Mouse (Mus musculus) lung, embryonic 16.5 days (tissue): Measurements from ENCODE around the gene Cfap73. TPM values are rescaled to one million over a fixed set of nuclear protein-coding genes. Genes with fewer than 3 reads are reported as not detected.

ENCODE experiments used
- ATAC-seq: fragments of 200-750 bp; cut with Nextera tagmentation; 2 replicates; pipeline ENCODE4 v1.8.0; 2017; ENCODE audit warnings: low read depth, mild to moderate bottlenecking, moderate library complexity
- H3K27ac ChIP-seq: fragments of 300-500 bp; sonication (generic); 2 replicates; pipeline ENCODE4 v1.5.1; 2014; ENCODE audit warnings: mild to moderate bottlenecking, control low read depth, low read length
- H3K27me3 ChIP-seq: fragments of 300-500 bp; sonication (generic); 2 replicates; pipeline ENCODE4 v1.6.1; 2014; ENCODE audit warnings: low read depth, low read length, mixed read lengths; ENCODE audit not compliant: control insufficient read depth, insufficient read depth
- H3K36me3 ChIP-seq: fragments of 300-500 bp; sonication (generic); 2 replicates; pipeline ENCODE4 v1.6.1; 2014; ENCODE audit warnings: low read length; ENCODE audit not compliant: control insufficient read depth, insufficient read depth
- H3K4me1 ChIP-seq: fragments of 300-500 bp; sonication (generic); replicated peaks from 2 replicates; pipeline ENCODE4 v1.6.1; 2014; ENCODE audit warnings: low read length, mixed read lengths; ENCODE audit not compliant: control insufficient read depth, insufficient read depth
- H3K4me2 ChIP-seq: fragments of 300-500 bp; sonication (generic); 2 replicates; pipeline ENCODE4 v1.6.1; 2014; ENCODE audit warnings: low read depth, low read length, control low read depth
- H3K4me3 ChIP-seq: fragments of 300-500 bp; sonication (generic); 2 replicates; pipeline ENCODE4 v1.5.1; 2014; ENCODE audit warnings: mild to moderate bottlenecking, low read length, control low read depth
- H3K9ac ChIP-seq: fragments of 300-500 bp; sonication (generic); 2 replicates; pipeline ENCODE4 v1.6.1; 2014; ENCODE audit warnings: low read length, control low read depth
- H3K9me3 ChIP-seq: fragments of 300-500 bp; sonication (generic); 2 replicates; pipeline ENCODE4 v1.6.1; 2016; ENCODE audit warnings: low read length; ENCODE audit not compliant: control insufficient read depth
- WGBS: fragments of 180-500 bp; shearing (Covaris S2); extraction: QIAGEN DNeasy Blood & Tissue Kit; methylation state at CpG from one replicate; pipeline ENCODE4 v1.1.7; 2014; 5-methylcytosine and 5-hydroxymethylcytosine counted together
- polyA plus RNA-seq: library from polyadenylated mRNA; unstranded; fragments of >200 nt; fragmentation: Nextera tagmentation; extraction: Ambion mirVana; gene quantifications from 2 replicates; pipeline ENCODE4 v1.2.1, GENCODE M21; 2015

The Cfap73 gene
- polyA plus RNA-seq, 1 experiment from 2014 or later, result 0.94 TPM

DNA sequence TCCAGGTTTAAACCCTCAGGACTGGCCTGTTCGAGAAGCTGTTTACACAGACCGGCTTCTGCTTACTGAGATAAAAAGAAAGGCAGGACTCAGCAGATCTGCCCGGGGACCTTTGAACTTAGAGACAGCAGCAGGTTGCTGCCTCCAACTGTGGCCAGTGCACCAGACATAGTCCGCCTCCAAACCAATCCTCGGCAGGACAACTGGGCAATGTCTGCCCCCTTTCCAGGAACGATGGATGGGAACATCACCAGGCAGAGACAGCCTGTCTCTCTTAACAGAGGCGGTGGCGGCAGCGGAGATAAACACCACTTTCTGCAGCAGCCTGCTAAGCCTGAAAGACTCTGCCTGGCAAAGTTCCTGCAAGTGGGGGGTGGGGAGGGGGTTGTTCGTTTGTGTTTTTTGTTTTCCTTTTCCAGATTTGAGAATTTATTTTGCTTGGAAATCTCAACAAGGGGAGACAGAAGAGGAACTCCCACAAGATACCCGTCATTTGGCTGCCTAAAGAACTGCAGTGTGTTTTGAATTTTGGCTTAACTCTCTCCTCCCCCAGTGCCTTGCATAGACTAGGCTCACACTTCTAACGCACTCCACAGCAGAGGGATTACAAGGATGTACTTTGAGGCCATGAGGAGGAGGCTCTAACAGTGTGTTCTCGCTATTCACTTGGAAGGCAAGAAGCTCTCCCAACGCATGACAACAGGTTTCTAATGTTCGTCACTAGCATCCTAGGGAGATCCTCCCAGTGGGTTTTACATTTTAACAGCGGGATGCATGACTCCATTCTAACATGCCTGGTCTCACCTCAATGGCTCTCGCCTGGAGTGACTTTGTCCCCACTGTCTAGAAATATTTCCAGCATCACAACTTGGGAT, 47.1 kb downstream of the Cfap73 start:
- no peak for ATAC-seq
- 9% methylated on average over 17 of the region's 17 CpGs for WGBS
- Histone ChIP-seq H3K9ac (peak overlapping the region; percentile 87), H3K36me3 (peaks cover 17% of the 10 kb centered on the region), H3K4me2 (peak overlapping the region; percentile 95), H3K9me3 (no peaks in the 10 kb centered on the region; the same call in 1 of the 2 replicates), H3K4me1 (peaks cover 22% of the 10 kb centered on the region), H3K27ac (peak overlapping the region; percentile 31), H3K27me3 (no peaks in the 10 kb centered on the region), H3K4me3 (peak overlapping the region; percentile 91)

DNA sequence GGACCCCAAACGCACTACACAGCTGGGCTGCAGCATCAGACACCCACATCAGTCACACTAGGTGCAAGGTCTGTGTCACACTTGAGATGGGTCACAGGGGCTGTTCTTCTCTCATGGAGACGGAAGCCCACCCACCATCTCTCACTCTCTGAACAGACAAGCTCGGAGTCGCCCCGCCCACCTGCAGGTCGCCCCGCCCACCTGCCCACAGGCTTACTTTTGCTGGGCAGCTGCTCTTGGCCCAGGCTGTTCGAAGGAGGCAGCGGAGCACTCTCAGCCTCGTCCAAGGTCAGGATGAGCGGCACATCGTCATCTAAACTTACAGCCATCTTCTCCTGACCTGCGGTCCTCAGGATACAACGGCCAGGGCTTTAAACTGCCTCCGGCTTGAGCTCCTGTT, 49.1 kb downstream of the Cfap73 start:
- Histone ChIP-seq H3K27ac (no peak overlapping the region), H3K4me3 (no peak overlapping the region), H3K4me2 (no peak overlapping the region), H3K9ac (no peak overlapping the region), H3K27me3 (no peaks in the 10 kb centered on the region), H3K36me3 (peaks cover 17% of the 10 kb centered on the region), H3K9me3 (no peaks in the 10 kb centered on the region), H3K4me1 (peaks cover 22% of the 10 kb centered on the region)
- ATAC-seq, result no peak
- 50% methylated on average over 15 of the region's 15 CpGs for WGBS

DNA sequence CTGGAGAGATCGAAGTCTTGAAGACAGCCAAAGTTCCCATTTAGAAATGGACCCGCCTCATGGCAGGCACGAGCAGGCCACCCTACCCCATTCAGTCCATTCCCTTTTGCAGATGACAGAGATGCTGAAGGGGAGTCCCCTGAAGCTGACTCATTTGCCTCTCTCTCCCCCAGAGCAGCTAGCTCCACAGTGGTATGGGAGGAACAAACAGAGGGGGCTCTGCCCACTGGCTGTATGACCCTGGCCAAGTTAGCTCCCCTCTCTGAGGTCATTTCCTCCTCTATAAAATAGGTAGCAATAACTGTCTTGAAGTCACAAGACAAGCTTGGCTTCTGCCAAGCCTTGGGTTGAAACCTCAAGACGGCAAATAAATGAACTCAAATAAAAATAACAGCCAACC, 50.5 kb downstream of the Cfap73 start:
- ATAC-seq, result no peak
- WGBS, result 84% methylated on average over 4 of the region's 4 CpGs
- peaks cover 17% of the 10 kb centered on the region for H3K36me3 ChIP-seq
- no peak overlapping the region for H3K27ac ChIP-seq
- no peak overlapping the region for H3K9ac ChIP-seq
- H3K4me2 ChIP-seq, result no peak overlapping the region
- no peaks in the 10 kb centered on the region for H3K27me3 ChIP-seq
- H3K9me3 ChIP-seq, result no peaks in the 10 kb centered on the region
- peaks cover 33% of the 10 kb centered on the region for H3K4me1 ChIP-seq
- H3K4me3 ChIP-seq, result no peak overlapping the region

DNA sequence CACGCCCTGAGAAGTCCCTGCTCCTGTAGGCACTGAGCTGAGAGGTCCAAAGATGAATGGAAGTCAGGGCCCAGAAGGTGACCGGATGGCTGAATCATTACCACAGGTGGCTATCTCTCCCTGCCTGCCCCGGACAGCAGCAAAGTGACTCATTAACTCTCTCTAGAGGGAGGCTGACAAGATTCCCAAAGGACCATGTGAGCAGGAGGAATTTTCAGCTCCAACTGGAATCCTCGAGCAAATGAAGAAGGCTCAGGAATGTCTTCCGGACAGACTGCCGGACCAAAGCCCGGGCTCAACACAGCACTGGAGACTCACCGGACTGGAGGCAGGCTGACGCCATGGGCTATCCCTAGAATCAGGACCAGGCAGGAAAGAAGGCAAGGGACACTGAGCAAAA, 52.0 kb downstream of the Cfap73 start:
- Histone ChIP-seq H3K9ac (no peak overlapping the region), H3K4me2 (no peak overlapping the region), H3K9me3 (no peaks in the 10 kb centered on the region), H3K36me3 (peaks cover 17% of the 10 kb centered on the region), H3K4me3 (no peak overlapping the region), H3K27ac (no peak overlapping the region), H3K4me1 (peaks cover 32% of the 10 kb centered on the region), H3K27me3 (no peaks in the 10 kb centered on the region)
- WGBS, result 71% methylated on average over 9 of the region's 9 CpGs
- no peak for ATAC-seq

DNA sequence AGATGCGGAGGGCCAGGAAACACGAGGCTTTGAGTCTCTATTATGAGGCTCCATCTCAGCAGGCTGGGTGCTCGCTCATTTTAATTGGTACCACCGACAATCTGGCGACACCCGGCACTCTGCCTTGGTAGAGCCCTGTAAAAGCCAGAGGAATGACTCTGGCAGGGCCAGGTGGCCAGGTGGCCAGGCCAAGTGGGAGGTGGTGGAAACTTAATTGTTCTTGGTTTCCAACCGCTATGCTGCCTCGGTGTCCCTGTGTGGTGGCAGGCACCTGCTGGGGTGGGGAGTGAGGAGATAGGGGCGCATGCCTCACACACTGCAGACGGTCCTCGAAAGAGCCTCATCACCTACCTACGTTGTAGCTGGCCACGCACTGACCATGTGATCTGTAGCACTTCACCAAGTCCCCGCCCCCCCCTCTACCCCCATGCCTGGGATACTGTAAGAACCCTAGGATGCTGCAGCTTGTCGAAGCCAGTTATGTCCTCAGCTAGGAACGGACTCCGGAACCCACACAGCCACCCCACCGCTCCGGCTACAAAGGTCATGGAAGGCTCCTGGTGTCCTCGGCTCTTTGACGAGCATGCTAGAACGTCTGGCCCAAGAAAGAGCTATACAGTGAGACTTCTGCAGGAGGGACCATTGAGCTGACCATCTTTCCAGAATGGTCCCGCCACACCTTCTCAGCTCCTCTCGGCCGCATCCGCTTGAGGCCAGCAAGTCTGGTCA, 54.0 kb downstream of the Cfap73 start:
- Histone ChIP-seq H3K4me2 (no peak overlapping the region), H3K27ac (no peak overlapping the region), H3K36me3 (peaks cover 16% of the 10 kb centered on the region), H3K27me3 (no peaks in the 10 kb centered on the region), H3K9me3 (no peaks in the 10 kb centered on the region), H3K9ac (no peak overlapping the region), H3K4me1 (peaks cover 22% of the 10 kb centered on the region), H3K4me3 (no peak overlapping the region)
- ATAC-seq, result no peak
- WGBS, result 89% methylated on average over 26 of the region's 26 CpGs

DNA sequence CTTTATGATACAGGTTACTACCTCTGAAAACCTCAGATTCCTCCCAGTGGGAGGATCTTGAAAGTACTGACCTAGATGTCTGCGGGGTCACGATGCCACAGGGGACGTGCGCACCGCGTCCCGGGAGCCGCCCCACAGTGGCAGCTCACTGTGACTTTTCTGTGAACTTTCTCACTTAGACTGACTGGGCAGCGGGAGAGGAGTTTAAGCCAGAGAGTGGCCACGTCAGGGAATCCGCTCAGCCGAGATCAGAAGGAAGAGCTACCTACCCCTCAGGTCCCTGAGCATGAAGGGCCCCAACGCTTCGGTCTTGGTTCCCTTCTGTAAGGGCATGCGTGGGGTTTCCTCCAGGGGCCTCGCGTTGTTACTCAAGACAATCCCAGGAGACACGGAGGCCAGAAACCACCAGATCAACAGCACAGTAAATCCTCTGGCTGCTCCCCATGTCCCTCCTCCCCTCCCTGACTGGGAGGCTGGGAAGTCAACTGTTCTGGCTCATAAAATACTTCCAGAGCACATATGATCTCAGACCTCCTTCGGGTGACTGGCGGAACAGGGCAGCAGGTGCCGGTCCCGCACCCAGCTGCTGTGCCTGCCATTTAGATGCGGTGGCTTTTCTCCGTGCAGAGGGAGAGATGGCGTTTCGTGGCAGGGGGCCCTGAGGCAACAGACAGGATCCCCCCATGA, 54.7 kb downstream of the Cfap73 start:
- no peak overlapping the region for H3K4me3 ChIP-seq

DNA sequence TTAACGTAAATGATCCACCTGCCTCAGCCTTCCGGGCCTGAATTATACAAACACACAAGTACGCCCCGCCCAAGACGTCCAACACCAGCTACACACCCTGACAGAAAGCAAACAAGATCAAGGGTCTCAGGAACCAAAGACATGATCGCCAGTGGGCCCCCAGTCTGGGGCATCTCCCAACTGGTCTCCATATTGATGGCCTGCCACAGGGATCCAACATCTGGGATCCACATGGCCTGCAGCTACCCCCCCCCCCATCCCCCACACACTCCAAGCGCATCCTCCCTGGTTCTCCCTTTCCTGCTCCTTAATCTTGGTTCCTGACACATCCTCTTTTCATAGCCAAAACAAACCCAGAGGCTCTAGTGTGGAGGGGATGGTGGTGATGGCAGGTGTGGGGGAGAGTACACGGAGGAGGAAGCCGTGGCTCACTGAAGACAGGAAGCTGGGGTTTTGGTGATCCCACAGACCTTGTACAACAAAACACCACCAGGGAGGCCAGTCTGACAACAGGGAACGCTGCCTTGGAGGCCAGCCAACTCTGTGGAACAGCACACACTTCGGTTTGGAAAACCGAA, 55.4 kb downstream of the Cfap73 start:
- Histone ChIP-seq H3K9ac (no peak overlapping the region), H3K27me3 (no peaks in the 10 kb centered on the region), H3K36me3 (peaks cover 7% of the 10 kb centered on the region), H3K4me3 (no peak overlapping the region), H3K9me3 (no peaks in the 10 kb centered on the region), H3K4me2 (peak overlapping the region; percentile 16), H3K27ac (peak overlapping the region; percentile 38), H3K4me1 (peaks cover 22% of the 10 kb centered on the region)
- peak; percentile 51 for ATAC-seq
- WGBS, result 26% methylated on average over 12 of the region's 12 CpGs

More for the DNA sequence above, 54.7 kb downstream of the Cfap73 start:
- Histone ChIP-seq H3K4me1 (peaks cover 22% of the 10 kb centered on the region), H3K9me3 (no peaks in the 10 kb centered on the region), H3K36me3 (peaks cover 11% of the 10 kb centered on the region), H3K27ac (peak overlapping the region; percentile 38), H3K4me2 (peak overlapping the region; percentile 16), H3K9ac (0 out of 2 replicates have a peak overlapping the region, but pooled peaks have one; percentile 23), H3K27me3 (no peaks in the 10 kb centered on the region)
- 53% methylated on average over 26 of the region's 26 CpGs for WGBS
- no peak for ATAC-seq
